Mouse (Mus musculus): ENCODE data around the gene Cstad. TPM values are rescaled to one million over a fixed set of nuclear protein-coding genes. Genes with fewer than 3 reads are reported as not detected.
A peak's percentile ranks its signal among the peaks of the same experiment; 100 is the strongest.

The Cstad gene
- polyA plus RNA-seq (2012; rRNA removed), result 0.19 and 0.38 TPM in 2 replicates

DNA sequence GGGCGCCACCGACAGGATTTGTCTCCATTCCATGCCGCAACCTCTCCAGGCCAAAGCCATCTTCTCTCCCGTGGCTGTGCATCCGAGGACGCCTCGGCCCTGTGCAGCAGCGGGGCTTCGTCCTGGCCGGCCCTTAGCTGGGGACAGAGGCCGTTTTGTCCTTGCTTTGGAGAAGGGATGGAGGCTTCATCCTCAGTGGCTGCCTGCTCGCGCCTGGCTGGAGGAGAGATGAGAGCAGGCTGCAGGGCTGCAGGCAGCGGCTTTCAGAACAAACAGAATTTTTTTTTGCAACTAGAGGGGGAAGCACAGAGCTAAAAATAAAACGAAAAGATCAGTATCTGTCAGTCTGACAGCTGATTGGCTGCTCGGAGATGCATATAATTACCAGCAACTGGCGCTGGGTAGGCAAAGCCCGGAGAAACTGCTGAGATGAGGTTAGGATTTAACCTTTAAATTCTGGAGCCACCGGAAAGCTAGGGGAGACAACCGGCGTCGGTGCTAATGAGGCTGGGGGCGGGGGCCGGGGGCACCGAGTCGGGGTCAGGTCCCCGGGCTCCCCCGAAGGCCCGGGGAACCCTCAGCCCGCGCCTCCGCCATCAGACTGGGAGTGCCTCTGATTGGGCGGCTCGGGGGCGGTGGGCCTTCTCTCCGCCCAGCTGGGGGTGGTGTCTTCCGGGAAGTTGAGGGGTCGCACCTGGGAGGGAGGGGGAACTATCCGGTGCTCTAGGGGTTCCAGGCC is at the start of gene Cstad:
TSS of gene Cstad (plus strand) at position 400 of the 739 bp plus-strand sequence.
- DNase-seq (ENCODE audit: low read depth, low spot score), result no peak
- 13% methylated on average over 39 of the region's 39 CpGs for WGBS

DNA sequence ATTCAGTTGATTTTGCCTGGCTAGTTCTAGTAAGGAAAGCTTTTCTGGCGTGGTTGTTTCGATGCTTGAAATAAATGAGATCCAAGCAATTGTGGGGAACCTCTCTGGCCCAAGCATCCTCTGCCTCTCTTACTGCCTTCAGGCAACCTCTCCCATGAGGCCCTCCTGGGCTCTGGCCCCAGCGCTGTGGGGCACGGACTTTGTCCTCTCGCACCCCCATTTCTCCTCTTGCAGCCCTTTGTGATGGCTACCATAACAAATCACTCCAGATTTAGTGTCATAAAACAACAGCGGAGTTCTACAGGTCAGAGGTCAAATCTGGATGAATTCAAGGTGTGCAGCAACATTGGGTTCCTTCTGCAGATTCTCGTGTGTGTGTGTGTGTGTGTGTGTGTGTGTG is 49.1 kb upstream of the Cstad start:
- WGBS, result 20% methylated on average over 7 of the region's 7 CpGs

DNA sequence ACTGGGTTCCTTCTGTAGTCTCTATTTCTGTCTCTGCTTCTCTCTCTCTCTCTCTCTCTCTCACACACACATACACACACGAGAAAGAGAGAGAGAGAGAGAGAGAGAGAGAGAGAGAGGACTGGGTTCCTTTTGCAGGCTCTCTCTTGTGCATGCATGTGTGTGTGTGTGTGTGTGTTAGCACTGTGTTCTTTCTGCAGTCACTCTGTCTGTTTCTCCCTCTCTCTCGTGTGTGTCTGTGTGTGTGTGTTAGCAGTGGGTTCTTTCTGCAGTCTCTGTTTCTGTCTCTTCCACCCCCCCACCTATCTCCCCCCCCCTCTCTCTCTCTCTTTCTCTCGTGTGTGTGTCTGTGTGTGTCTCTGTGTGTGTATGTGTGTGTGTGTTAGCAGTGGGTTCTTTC is 48.6 kb upstream of the Cstad start:
- no peak for DNase-seq (ENCODE audit: low read depth, low spot score)

More for the DNA sequence above, 49.1 kb upstream of the Cstad start:
- DNase-seq (ENCODE audit: low read depth, low spot score), result no peak

DNA sequence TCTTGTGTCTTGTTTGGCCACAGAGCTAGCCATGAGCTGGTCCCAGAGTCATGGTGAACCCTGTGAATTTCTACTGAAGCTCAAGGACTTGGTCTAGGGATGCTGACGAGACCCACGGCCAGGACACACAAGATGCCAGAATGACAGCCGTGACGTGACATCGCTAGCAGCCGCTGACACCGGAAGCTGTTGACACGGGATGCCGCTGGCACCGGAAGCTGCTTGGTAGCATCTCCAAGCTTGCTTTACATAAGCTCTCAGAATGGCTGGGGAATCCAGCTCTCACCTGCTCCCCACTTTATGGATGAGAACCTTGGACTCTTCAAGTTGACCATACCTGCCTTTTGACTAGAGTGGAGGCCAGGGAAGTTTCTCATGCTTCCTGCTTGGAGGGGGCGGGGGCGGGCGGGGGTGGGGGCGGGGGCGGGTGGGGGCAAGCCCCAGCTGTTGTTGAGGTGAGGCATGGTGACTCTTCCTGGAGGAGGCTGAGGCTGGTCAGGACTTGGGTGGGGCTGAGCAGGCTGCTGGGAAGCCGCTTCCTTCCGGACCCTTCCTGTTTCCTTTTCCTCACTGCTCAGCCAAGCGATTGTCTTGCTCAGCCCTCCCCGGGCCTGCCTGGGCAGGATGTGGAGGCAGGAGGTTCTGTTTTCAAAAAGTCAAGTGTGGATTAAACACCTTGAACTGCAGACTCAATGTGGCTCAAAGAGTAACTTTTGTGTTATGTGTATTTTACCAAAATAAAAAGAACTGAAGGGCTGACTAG is 47.2 kb upstream of the Cstad start:
- 38% methylated on average over 19 of the region's 19 CpGs for WGBS
- DNase-seq (ENCODE audit: low read depth, low spot score), result no peak

More for the DNA sequence above, 48.6 kb upstream of the Cstad start:
- WGBS, result 31% methylated on average over 3 of the region's 3 CpGs

DNA sequence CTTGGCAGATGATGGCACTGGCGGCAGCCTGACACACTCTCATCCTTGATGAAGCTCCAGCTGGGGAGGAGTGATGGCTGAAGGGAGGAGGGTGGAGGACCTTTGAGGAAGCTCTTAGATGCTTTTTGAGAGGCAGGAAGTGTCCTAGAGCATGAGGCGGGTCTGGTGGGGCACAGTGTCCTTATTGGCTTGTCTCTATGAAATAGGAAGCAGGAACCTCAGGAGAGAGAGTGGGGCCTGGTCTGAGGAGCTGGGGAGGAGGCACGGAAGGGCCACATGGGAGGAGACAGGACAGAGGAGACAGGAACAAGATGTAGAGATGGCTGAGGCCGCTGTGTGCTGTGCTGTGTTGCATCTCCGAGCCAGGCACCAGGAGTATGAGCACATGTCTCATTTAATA is 43.3 kb upstream of the Cstad start:
- DNase-seq (ENCODE audit: low read depth, low spot score), result no peak
- WGBS, result 78% methylated on average over 5 of the region's 5 CpGs

DNA sequence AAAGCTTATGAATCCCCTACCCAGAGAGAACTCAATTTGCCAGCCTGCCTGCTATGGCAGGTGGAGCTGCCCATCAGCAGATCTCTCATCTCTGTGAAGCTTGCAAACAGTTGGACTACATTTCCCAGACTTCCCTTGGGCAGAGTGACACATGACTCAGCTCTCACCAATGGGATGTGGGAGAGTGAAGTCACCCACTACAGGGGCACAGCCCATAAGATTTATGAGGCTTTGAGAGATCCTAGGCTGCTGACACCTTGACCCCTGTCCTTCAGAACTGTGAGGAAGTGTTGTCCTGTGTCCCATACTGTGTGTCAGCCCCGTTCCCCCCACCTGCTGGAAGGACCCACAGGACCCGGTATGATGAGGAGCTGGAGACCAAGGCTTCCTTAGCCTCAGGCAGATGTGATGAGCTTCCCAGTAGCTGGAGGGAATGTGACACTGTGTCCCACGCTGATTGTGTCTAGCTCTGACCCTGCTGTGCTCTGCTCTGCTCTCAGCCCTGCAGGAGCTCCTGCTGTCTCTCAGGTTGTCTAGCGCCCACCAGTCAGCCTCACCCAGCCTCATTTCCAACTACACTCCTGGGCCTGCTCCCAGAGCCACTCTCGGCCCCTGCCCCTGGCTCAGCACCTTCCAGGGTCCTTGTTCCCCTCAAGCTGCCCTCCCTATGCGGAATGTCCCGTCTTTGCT is 40.8 kb upstream of the Cstad start:
- no peak for DNase-seq (ENCODE audit: low read depth, low spot score)
- 68% methylated on average over 7 of the region's 7 CpGs for WGBS

DNA sequence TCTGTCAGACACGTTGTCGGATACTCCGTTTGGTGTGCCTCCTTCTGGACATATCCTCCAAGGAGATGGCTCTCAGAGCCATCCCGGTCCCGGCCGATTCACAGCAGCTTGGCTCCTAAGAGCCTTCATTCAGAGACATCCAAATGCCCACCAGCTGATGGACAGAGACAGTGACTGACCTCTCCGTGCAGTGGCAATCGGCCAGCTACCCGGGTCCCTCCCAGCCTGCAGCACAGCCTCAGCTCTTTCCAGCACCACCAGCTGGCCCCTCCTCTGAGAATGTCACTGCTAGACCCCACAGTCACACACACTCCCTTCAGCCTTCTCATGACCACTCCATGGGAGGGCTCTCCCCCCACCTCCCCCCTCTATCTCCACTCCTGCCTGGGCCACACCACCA is 39.6 kb upstream of the Cstad start:
- WGBS, result 75% methylated on average over 9 of the region's 9 CpGs

DNA sequence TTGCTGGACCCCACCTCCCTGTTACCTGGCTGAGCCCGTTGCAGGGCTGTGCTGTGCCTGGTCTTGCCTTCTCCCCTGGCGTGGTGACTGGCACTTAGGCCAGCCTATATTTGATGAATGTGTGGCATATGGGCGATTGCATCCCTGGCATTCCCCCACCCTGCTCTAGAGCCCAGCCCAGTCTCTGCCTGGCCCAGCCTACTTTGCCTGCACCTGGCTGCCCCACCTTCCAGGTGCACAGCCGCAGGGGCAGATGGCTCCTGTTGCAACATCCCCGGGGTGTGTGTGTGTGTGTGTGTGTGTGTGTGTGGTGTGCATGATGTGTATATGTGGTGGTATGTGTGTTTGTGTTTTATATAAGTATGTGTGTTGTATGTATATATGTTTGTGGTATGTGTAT is 38.3 kb upstream of the Cstad start:
- 33% methylated on average over 5 of the region's 5 CpGs for WGBS
- no peak for DNase-seq (ENCODE audit: low read depth, low spot score)

More for the DNA sequence above, 39.6 kb upstream of the Cstad start:
- no peak for DNase-seq (ENCODE audit: low read depth, low spot score)

DNA sequence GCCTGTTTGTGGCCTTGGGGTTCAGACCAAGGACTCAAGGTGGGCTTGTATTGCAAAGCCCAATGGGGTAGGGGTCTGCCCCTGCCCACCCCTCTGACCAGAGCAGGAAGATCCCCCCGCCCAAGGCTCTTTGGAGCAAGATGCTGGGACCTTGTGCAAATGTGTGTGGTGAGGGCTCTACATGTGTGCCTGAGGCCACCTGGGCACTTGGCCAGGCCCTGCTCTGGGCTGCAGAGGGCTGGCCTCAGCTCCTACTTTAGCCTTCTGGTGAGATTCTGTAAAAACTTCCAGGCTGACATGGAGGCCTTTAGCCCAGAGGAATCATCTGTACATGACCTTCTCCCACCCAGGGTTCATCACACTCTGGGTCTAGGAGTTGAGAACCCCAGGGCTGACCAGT is 35.3 kb upstream of the Cstad start:
- no peak for DNase-seq (ENCODE audit: low read depth, low spot score)
- 92% methylated on average over 1 of the region's 1 CpGs for WGBS

DNA sequence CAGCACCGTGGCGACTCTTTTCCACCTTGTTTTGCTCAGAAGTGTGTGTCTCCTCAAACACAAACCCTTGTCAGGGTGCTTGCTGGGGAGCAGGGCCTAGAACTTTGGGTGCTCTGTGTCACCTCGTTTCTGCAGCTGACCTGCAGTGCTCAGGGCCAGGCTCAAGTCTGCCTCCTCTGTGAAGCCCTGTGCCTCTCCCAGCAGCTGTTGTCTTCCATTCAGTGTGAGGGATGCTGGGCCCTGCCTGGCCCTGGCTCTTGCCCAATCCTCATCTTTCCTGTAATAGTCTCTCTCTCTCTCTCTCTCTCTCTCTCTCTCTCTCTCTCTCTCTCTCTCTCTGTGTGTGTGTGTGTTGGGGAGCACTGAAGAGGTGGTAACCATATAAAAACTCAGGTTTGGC is 32.3 kb upstream of the Cstad start:
- DNase-seq (ENCODE audit: low read depth, low spot score), result no peak
- 79% methylated on average over 3 of the region's 3 CpGs for WGBS

DNA sequence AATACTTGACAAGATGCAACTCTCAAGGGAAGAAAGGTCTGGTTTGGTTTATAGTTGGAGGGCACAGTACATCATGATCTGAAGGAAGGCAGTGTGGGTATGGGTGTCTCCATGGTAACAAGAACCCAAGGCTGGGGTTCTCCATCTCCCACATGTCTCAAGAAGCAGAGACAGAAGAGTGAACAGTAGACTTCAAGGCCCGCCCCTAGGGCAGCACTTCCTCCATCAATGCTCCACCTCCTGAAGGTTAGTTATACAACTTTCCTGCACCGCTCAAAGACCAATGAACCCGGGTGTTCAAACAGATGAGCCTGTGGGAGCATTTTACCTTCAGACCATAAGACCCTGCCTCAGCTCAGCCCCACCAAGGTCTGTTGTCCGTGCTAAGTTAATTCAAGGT is 23.2 kb upstream of the Cstad start:
- WGBS, result 61% methylated on average over 4 of the region's 4 CpGs
- DNase-seq (ENCODE audit: low read depth, low spot score), result no peak

DNA sequence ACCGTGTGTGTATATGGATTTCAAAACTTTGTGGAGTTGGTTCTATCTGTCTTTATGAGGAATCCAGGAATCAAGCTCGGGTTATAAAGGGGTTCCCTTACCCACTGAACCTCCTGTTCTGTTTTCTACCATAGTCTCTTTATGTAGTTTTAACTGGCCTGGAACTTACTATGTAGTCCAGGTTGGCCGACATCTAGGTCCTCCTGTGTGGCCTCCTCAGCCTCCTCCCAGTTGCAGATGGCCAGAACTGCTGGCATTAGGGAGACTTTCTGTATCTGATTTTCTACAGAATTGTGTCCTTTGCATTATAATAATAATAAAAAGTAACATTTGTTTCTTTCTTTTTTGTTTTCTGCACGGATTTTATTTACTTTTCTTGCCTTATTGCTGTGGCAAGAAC is 21.3 kb upstream of the Cstad start:
- DNase-seq (ENCODE audit: low read depth, low spot score), result no peak
- WGBS, result 69% methylated on average over 4 of the region's 4 CpGs

DNA sequence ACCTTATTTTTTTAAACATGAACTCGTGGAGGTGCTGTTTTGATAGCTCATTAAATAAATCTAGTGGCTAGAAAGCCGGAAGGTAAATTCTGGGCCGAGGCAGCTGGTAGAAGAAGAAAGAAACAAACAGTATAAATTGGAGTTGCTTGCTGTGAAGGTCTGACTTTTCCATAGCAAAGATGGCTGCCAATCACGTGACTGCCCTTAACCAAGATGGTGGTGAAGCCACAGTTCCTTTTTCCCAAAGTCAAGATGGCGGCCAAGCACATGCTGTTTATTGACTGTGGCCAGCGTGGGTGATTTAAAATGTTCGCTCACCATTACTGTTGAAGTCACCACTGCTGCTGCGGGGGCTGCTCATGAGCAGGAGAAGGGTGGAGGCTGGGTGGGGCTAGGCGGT is 17.8 kb upstream of the Cstad start:
- 92% methylated on average over 9 of the region's 9 CpGs for WGBS
- no peak for DNase-seq (ENCODE audit: low read depth, low spot score)

DNA sequence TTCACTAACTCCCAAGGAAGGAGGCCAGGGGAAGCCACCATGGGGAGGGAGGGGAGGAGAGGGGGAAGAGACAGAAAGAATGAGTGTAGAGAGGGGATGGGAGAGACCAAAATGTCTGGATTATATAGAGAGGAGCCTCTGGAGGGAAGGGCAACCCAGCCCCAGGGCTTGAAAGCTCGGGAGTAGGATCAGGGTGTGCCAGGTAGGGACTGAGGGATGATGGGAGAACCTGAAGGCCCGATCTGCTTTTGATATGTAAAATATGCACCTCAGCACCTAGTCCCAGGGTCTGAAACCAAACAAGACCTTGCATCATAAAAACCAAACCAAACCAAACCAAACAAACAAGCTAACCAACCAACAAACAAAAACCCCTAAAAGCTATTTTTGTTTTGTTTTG is 16.8 kb upstream of the Cstad start:
- 48% methylated on average over 2 of the region's 2 CpGs for WGBS
- no peak for DNase-seq (ENCODE audit: low read depth, low spot score)

DNA sequence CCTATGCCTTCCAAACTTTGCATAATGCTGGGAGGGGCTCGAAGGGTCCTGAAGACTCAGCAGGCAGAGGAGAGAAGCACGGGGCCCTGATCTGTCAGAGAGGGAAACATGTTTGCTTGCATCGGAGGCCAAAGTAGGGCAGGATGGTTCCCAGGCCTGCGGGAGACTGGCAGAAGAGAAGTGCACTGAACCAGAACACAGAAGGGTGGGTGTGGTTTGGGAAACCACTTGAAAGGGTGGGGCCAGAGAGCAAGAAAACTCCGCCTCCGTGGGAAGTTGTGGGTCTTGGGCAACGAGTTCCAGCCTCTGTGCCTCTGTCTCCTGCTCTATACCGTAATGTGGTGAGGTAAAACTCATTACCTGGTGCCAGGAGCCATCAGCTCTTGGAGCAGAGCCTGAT is 7.7 kb upstream of the Cstad start:
- WGBS, result 20% methylated on average over 8 of the region's 8 CpGs

DNA sequence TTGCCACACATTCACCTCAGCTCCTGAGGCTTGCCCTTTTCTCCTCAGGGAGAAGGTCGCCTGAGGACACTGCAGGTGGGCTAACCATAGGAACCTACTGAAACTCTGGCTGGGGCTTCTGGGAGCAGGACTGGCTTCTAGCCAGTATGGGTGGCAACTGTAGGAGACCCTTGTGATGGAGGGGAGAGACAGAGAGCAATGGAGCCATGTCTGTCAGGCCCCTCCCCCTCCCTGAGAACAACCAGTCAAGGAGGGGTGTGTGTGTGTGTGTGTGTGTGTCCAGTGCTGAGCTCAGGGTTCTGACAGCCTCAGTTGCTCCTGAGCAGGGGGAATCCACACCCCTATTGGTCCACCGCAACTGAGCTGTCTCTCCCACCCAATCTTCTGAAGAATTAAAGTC is 7.2 kb upstream of the Cstad start:
- no peak for DNase-seq (ENCODE audit: low read depth, low spot score)
- 64% methylated on average over 2 of the region's 2 CpGs for WGBS

More for the DNA sequence above, 7.7 kb upstream of the Cstad start:
- DNase-seq (ENCODE audit: low read depth, low spot score), result no peak

DNA sequence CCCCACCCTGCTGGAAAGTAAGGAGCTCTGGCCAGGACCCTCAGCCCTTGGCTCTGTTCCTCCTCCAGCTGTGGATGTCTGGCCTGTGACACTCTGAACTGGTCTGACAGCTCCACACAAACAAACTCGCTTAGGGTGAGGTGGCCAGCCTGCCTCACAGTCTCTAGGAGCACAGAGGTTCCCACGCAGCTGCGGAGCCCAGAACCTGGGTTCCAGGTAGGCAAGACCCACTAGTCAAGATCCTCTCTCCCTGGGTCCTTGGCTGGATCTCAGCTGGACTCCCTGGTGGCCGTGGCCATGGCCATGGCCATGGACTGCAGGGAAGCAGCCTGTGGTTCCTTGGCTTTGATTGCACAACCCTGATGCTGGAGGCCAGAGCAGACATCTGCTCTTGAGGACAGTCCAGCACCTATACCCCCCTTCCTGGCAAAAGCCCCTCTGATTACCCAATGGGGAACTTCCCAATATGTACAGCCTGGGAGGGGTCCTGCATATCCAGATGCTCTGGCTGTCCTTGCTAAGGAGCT is 5.8 kb upstream of the Cstad start:
- 66% methylated on average over 4 of the region's 4 CpGs for WGBS

DNA sequence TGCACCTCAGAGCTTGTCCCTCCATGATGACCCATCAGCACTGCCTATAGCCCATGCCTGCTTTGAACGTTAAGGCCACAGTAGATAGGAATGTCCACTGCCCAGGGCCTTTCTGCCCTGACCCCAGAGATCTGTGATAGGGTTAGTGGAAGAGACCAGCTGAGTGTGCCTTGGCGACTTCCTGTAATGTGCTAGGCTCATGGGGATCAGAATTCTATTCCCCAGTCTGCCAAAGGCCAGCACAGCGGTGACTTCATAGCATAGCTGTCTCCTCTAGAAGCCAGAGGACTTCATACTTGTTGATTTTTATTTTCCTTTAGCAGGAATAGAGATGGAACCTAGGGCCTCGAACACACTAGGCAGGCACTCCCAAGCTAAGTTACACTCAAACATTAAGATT is 5.1 kb upstream of the Cstad start:
- 66% methylated on average over 4 of the region's 4 CpGs for WGBS

More for the DNA sequence above, 5.8 kb upstream of the Cstad start:
- no peak for DNase-seq (ENCODE audit: low read depth, low spot score)

DNA sequence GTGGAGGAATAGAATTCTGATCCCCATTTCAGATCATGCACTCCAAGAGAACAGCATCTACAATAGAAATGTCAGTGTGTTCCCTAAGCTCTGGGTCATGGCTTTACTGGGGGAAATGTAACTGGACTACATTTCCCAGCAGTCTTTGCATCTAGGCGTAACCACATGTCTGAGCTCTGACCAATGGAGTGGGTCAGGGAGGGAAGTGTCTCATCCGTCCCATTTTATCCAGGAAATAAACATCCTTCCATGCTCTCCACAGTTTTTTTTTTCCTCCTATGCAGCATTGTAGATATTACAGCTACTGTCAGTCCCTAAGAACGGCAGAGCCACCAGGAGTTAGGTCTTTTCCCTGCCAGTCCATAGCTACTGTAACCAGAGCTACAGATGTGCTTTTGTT is 3.9 kb upstream of the Cstad start:
- DNase-seq (ENCODE audit: low read depth, low spot score), result peak; percentile 80
- WGBS, result 4% methylated on average over 3 of the region's 3 CpGs

More for the DNA sequence above, 5.1 kb upstream of the Cstad start:
- no peak for DNase-seq (ENCODE audit: low read depth, low spot score)

DNA sequence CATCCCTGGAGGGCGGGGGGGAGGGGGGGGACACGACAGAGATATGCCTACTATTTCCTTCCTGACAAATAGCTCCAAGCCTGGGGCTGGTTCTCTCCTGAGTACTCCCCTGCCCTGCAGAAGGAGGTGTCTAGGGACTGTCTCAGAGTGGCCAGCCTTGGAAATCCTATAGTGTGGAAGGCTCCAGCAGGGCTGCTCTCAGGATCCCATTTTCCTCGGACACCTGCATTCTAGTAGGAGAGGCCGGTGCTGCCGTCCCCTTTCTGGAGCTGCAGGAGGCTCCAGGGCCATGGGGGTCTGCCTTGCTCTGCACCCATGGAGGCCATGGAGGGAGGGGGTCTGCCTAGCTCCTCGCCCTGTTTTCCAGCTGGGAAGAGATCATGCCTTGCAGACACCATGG is 2.4 kb upstream of the Cstad start:
- WGBS, result 79% methylated on average over 6 of the region's 6 CpGs
- no peak for DNase-seq (ENCODE audit: low read depth, low spot score)

Measured in large intestine, adult 2 months (tissue).